Mouse (Mus musculus): ENCODE measurements around the gene Cntfr.
"Not testable (repeated sequence)": the region's sequence is repeated elsewhere in the genome, so short reads cannot be mapped to it uniquely, and the experiment has no call there.

DNA sequence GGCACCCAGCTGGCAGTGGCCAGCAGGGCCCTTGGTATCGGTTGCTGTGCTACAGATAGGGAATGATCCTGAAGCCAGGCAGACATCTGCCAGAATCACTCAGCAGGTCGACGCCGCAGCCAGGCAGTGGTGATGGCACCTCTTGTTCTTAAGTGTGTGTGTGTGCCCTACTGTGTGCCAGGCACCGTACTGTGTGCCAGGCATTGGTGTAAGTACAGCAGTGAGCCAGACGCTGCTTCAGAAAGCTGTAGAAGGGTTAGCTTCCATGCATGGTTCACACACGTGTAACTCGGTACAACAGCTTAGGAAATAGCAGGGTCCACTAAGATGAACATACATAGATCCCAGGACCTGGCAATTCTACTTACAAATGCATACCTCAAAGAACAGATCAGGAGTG, 3.3 kb upstream of the Cntfr start:
- TF ChIP-seq POLR2A (IDR thresholded peaks at IDR 0.05; ENCODE audit: borderline replicate concordance, low read depth, low read length); CTCF (IDR thresholded peaks at IDR 0.05; ENCODE audit: low read depth, low read length): not testable (repeated sequence)
